Mouse (Mus musculus) thymus, adult 2 months (tissue): ENCODE data around the gene Rabep2. TPM values are rescaled to one million over a fixed set of nuclear protein-coding genes. Genes with fewer than 3 reads are reported as not detected.

Experiments used
- DNase-seq: peaks from one replicate; pipeline ENCODE4 v3.0.0; 2021
- H3K27ac ChIP-seq: fragments of 200-500 bp; 2 replicates; pipeline ENCODE4 v1.5.1; 2012; ENCODE audit warnings: low read length, control low read depth; ENCODE audit not compliant: control insufficient read depth, insufficient read depth
- H3K27me3 ChIP-seq: fragments of 200-500 bp; 2 replicates; pipeline ENCODE4 v1.6.1; 2012; ENCODE audit warnings: mild to moderate bottlenecking, low read length, moderate library complexity, mixed read lengths; ENCODE audit not compliant: control insufficient read depth, insufficient read depth
- H3K36me3 ChIP-seq: fragments of 200-500 bp; 2 replicates; pipeline ENCODE4 v1.6.1; 2012; ENCODE audit warnings: mild to moderate bottlenecking, low read length, moderate library complexity; ENCODE audit not compliant: control insufficient read depth, insufficient read depth
- H3K4me1 ChIP-seq: fragments of 200-500 bp; replicated peaks from 2 replicates; pipeline ENCODE4 v1.6.1; 2012; ENCODE audit warnings: low read length; ENCODE audit not compliant: control insufficient read depth, insufficient read depth
- H3K4me3 ChIP-seq: fragments of 200-500 bp; 2 replicates; pipeline ENCODE4 v1.5.1; 2012; ENCODE audit warnings: mild to moderate bottlenecking, low read length, control low read depth, moderate library complexity; ENCODE audit not compliant: control insufficient read depth, insufficient read depth
- CTCF ChIP-seq: fragments of 200-500 bp; IDR thresholded peaks from 2 replicates; pipeline ENCODE4 v1.5.1; 2012; ENCODE audit warnings: mild to moderate bottlenecking, control low read depth, low read length, moderate library complexity, borderline replicate concordance; ENCODE audit not compliant: control insufficient read depth, poor library complexity, insufficient read depth; ENCODE audit errors: extremely low read depth
- POLR2A ChIP-seq: fragments of 200-500 bp; IDR thresholded peaks from 2 replicates; pipeline ENCODE4 v1.6.1; 2012; ENCODE audit warnings: mild to moderate bottlenecking, low read length, control low read depth, moderate library complexity; ENCODE audit not compliant: control insufficient read depth, poor library complexity, insufficient read depth; ENCODE audit errors: extremely low read depth
- WGBS: fragments of 180-500 bp; shearing (Covaris S2); methylation state at CpG from one replicate; pipeline ENCODE4 v1.1.7; 2018; 5-methylcytosine and 5-hydroxymethylcytosine counted together
- polyA plus RNA-seq: library from polyadenylated mRNA; depleted of rRNA; stranded (reverse); fragments of >200 nt; gene quantifications from 2 replicates; pipeline ENCODE4 v1.2.3, GENCODE M21; 2012

The Rabep2 gene
- polyA plus RNA-seq, 1 experiment = 27.6 TPM

DNA sequence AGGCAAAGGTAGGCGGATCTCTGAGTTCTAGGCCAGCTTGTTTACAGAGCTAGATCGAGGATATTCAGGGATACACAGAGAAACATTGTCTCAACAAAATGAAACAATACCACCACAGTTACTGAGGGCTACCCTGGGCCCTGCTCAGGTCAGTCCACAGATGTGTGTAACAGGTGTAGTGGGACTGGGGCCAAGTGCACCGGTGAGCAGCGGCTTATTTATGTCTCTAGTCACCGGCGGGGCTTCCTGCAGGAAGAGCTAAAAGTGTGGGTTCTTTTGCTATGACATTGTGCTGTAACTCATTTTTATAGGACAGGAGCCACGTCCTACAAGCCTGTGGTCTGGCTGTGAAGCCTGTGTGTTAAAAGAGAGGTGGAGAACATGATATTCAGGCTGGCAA lies 25.3 kb downstream of the Rabep2 start:
- 29% methylated on average over 7 of the region's 7 CpGs for WGBS
- Histone ChIP-seq H3K4me3 (no peak overlapping the region), H3K27me3 (no peaks in the 10 kb centered on the region), H3K27ac (no peak overlapping the region), H3K4me1 (peaks cover 12% of the 10 kb centered on the region), H3K36me3 (no peaks in the 10 kb centered on the region)
- TF ChIP-seq CTCF (no peak), POLR2A (no peak)
- DNase-seq = no peak

DNA sequence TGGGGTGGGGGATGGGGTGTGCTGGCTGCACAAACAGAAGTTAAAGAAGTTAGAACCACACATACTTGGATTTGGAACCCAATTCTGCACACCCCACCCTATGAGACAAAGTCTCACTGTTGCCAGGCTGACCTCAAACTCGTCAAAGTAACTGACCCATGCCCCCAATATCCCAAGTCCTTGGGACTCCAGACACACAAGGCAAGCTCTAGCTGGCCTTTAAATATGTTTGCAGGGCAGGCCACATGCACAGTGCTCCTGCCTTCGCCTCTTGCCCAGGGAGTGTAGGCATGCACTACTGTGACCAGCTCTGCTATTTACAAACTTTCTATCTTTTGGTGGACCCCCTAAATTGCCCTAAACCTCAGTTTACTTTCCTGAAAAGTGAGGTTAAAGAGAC lies 26.7 kb downstream of the Rabep2 start:
- no peaks in the 10 kb centered on the region for H3K36me3 ChIP-seq
- no peak overlapping the region for H3K4me3 ChIP-seq
- WGBS = 89% methylated on average over 2 of the region's 2 CpGs
- H3K4me1 ChIP-seq = peaks cover 12% of the 10 kb centered on the region
- TF ChIP-seq CTCF (no peak), POLR2A (no peak)
- H3K27me3 ChIP-seq = no peaks in the 10 kb centered on the region
- DNase-seq = no peak
- H3K27ac ChIP-seq = no peak overlapping the region

DNA sequence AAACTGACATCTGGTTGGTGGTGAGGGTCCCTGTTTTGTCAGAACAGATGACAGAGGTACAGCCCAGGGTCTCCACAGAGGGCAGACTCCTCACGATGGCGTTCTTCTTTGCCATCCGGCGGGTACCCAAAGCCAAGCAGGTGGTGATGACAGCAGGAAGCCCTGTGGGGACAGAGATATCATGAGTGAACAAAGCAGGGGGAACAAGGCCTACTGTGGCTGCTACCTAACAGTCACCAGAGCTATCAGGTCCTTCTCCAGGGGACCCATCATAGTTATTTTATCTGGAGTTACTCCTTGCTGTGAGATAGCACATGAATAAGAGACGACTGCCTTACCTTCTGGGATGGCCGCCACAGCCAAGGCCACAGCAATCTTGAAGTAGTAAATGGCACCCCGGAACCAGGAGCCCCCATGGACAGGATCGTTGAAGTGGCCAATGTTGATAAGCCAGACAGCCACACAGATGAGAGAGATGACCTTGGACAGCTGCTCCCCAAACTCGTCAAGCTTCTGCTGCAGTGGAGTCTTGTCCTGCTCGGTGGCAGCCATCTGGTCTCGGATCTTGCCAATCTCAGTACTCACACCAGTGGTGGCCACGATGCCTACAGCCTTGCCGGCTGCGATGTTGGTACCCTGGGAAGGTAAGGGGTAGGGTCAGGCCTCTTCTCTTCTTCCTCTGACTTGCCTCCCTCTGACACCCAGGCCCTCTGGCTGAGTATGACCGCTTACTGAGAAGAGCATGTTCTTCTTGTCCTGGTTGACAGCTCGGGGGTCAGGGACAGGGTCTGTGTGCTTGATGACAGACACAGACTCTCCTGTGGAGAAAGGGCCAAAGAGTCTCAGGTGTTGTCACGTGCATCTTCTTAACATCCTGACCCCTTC lies 28.1 kb downstream of the Rabep2 start:
- 74% methylated on average over 17 of the region's 17 CpGs for WGBS
- TF ChIP-seq POLR2A (no peak), CTCF (no peak)
- Histone ChIP-seq H3K36me3 (no peaks in the 10 kb centered on the region), H3K4me1 (peaks cover 20% of the 10 kb centered on the region), H3K27ac (no peak overlapping the region), H3K4me3 (no peak overlapping the region), H3K27me3 (no peaks in the 10 kb centered on the region)
- DNase-seq = no peak

DNA sequence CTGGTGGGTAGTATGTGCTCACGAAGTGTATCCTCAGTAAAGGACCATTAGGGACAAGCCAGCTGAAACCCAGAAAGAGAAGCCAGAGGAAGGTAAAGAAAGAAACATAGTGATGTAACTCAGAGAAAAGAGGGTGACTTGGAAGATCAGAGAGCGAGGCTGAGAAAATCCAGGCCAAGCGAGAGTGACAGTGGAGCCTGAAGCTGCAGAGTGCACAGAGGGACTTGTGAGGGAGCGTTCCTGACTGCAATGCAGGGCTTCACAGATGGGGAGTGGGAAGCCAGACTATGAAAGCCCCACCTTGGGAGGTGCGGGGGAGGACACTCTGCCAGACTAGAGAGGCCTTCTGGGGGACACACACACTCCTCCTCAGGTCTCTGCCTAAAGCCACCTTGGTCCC lies 29.7 kb downstream of the Rabep2 start:
- H3K27ac ChIP-seq = no peak overlapping the region
- no peak for DNase-seq
- H3K4me1 ChIP-seq = peaks cover 25% of the 10 kb centered on the region
- H3K27me3 ChIP-seq = no peaks in the 10 kb centered on the region
- WGBS = 95% methylated on average over 5 of the region's 5 CpGs
- no peaks in the 10 kb centered on the region for H3K36me3 ChIP-seq
- TF ChIP-seq CTCF (no peak), POLR2A (no peak)
- no peak overlapping the region for H3K4me3 ChIP-seq

DNA sequence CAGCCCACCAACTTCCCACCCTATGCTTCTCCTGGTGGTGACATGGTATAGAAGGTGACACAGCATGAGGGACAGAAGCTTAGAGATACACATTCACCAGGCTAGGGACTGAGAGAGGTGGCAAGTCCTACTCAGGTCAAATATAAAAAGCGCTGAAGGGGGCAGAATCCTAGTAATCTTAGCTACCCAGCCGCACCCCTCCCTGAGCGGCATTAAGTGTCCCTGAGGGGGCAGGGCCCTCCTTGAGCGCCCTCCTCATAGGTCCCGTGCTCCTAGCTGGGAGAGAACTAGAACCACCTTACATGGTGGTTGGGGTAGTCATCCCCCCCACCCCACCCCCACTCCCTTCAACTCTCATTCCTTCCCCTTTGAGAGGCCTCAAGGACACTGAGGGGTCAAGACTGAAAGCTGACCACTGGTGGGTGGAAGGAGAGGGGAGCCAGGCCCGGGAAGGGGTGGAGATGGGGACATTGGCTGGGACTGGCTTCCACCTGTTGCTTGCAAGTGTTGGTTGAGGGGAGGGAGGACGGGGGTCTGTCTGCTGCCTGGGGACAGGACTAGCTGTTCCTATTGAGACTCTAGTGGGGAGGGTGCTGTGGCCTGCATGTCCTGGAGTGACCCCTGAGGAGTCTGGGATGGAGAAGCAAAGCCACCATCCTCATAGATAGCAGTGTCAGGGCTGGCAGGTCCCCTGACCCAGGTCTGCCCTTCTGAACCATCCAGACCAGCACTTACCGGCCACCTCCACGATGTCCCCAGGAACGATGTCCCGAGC lies 30.5 kb downstream of the Rabep2 start:
- Histone ChIP-seq H3K27ac (no peak overlapping the region), H3K27me3 (no peaks in the 10 kb centered on the region), H3K36me3 (no peaks in the 10 kb centered on the region), H3K4me3 (no peak overlapping the region), H3K4me1 (peaks cover 25% of the 10 kb centered on the region)
- TF ChIP-seq POLR2A = no peak
- TF ChIP-seq CTCF = no peak
- no peak for DNase-seq
- WGBS = 96% methylated on average over 11 of the region's 11 CpGs

DNA sequence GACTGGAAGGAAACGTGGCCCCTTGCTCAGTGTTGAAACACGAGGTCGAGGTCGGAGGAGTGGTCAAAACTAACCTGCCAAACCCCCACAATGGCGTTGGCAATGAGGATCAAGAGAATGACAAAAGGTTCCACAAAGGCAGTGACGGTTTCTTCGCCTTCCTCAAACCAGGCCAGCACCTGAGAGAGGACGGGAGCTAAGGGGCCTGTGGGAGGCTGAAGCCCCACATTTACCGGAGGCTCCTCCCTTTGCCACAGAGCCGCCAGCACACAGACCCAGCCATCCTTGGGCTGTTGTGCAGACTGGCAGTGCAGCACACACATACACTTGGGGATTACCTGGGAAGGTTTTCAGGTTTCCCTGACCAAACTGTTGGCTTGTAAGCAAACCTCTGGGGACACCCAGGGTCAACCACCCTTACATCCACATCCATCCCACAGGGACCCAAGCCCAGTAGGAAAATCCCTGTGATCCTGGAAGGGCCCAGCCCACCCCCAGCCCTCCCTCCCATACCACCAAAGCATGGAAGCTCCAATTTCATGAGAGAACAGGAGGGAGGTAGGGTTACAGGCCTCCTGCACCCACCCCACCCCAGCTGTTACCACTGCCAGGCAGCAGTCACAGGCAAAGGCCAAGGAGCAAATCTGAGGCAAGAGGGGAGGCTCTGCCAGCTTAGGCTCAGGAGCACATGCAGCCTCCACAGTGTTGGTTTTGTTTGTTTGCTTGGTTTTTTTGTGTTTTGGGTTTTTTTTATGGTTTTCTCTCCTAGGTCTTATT lies 32.3 kb downstream of the Rabep2 start:
- Histone ChIP-seq H3K36me3 (no peaks in the 10 kb centered on the region), H3K4me1 (peaks cover 31% of the 10 kb centered on the region), H3K27me3 (no peaks in the 10 kb centered on the region), H3K27ac (no peak overlapping the region), H3K4me3 (no peak overlapping the region)
- 19% methylated on average over 10 of the region's 10 CpGs for WGBS
- DNase-seq = no peak
- no peak for TF ChIP-seq POLR2A
- no peak for TF ChIP-seq CTCF
